Mouse (Mus musculus) liver, embryonic 14.5 days (tissue): ENCODE data around the gene Gm49387.

Source experiments
- CTCF ChIP-seq: IDR thresholded peaks from 2 replicates; pipeline ENCODE4 v1.5.1; 2016; ENCODE audit warnings: antibody characterized with exemption, low read depth, control low read depth
- EP300 ChIP-seq: IDR thresholded peaks from 2 replicates; pipeline ENCODE4 v1.6.1; 2016; ENCODE audit warnings: antibody characterized with exemption, low read depth

GRCm38 (mm10) chr14:31668326-31668725, 27.6 kb upstream of the Gm49387 start:
- no peak for TF ChIP-seq CTCF
- TF ChIP-seq EP300: no peak
